Mouse (Mus musculus): ENCODE measurements around the gene Ly6g5c. TPM values are rescaled to one million over a fixed set of nuclear protein-coding genes. Genes with fewer than 3 reads are reported as not detected.

Ly6g5c gene
- polyA plus RNA-seq, 1 experiment from 2014 or later, result not detected

- Histone ChIP-seq H3K27ac (no peak overlapping the region), H3K27me3 (no peaks in the 10 kb centered on the region), H3K9me3 (replicated peaks) (no peaks in the 10 kb centered on the region), H3K9ac (no peak overlapping the region), H3K4me3 (replicated peaks) (no peak overlapping the region), H3K4me2 (no peak overlapping the region), H3K36me3 (peaks cover 99% of the 10 kb centered on the region), H3K4me1 (no peaks in the 10 kb centered on the region)
- WGBS, result 79% methylated on average over 4 of the region's 4 CpGs
- ATAC-seq (replicated peaks; ENCODE audit: low FRiP score), result no peak
Measured at GRCm38 (mm10) chr17:35153931-35154330, 45.9 kb downstream of the Ly6g5c start.

GRCm38 (mm10) chr17:35154616-35155015 is 46.5 kb downstream of the Ly6g5c start:
- Histone ChIP-seq H3K4me1 (no peaks in the 10 kb centered on the region), H3K9me3 (replicated peaks) (no peaks in the 10 kb centered on the region), H3K4me2 (no peak overlapping the region), H3K36me3 (peaks cover 99% of the 10 kb centered on the region), H3K27ac (no peak overlapping the region), H3K9ac (no peak overlapping the region), H3K27me3 (no peaks in the 10 kb centered on the region), H3K4me3 (replicated peaks) (no peak overlapping the region)
- WGBS, result 81% methylated on average over 7 of the region's 7 CpGs
- no peak for ATAC-seq (replicated peaks; ENCODE audit: low FRiP score)

- 88% methylated on average over 12 of the region's 12 CpGs for WGBS
- Histone ChIP-seq H3K9ac (no peak overlapping the region), H3K4me1 (no peaks in the 10 kb centered on the region), H3K4me3 (replicated peaks) (no peak overlapping the region), H3K4me2 (no peak overlapping the region), H3K36me3 (peaks cover 99% of the 10 kb centered on the region), H3K27me3 (no peaks in the 10 kb centered on the region), H3K9me3 (replicated peaks) (no peaks in the 10 kb centered on the region), H3K27ac (no peak overlapping the region)
- no peak for ATAC-seq (replicated peaks; ENCODE audit: low FRiP score)
Measured at GRCm38 (mm10) chr17:35155451-35155850, 47.4 kb downstream of the Ly6g5c start.

GRCm38 (mm10) chr17:35156461-35157200 is 48.6 kb downstream of the Ly6g5c start:
- Histone ChIP-seq H3K36me3 (peaks cover 100% of the 10 kb centered on the region), H3K4me3 (replicated peaks) (no peak overlapping the region), H3K4me1 (peaks cover 3% of the 10 kb centered on the region), H3K9me3 (replicated peaks) (no peaks in the 10 kb centered on the region), H3K4me2 (no peak overlapping the region), H3K27ac (no peak overlapping the region), H3K27me3 (no peaks in the 10 kb centered on the region), H3K9ac (no peak overlapping the region)
- WGBS, result 90% methylated on average over 33 of the region's 33 CpGs
- ATAC-seq (replicated peaks; ENCODE audit: low FRiP score), result no peak

GRCm38 (mm10) chr17:35157254-35157653 is 49.2 kb downstream of the Ly6g5c start:
- H3K27ac ChIP-seq, result no peak overlapping the region
- no peaks in the 10 kb centered on the region for H3K27me3 ChIP-seq
- no peak overlapping the region for H3K9ac ChIP-seq
- no peak for ATAC-seq (replicated peaks; ENCODE audit: low FRiP score)
- no peak overlapping the region for H3K4me2 ChIP-seq
- H3K4me1 ChIP-seq, result peaks cover 9% of the 10 kb centered on the region
- 91% methylated on average over 8 of the region's 8 CpGs for WGBS
- H3K36me3 ChIP-seq, result peaks cover 100% of the 10 kb centered on the region
- H3K4me3 ChIP-seq (replicated peaks), result no peak overlapping the region
- no peaks in the 10 kb centered on the region for H3K9me3 ChIP-seq (replicated peaks)

- 0 out of 2 replicates have a peak, but pooled peaks have one; percentile 24 for ATAC-seq (replicated peaks; ENCODE audit: low FRiP score)
Measured at GRCm38 (mm10) chr17:35157661-35158175, 49.6 kb downstream of the Ly6g5c start.

GRCm38 (mm10) chr17:35158850-35159593 is 50.9 kb downstream of the Ly6g5c start:
- no peak overlapping the region for H3K9ac ChIP-seq
- peaks cover 87% of the 10 kb centered on the region for H3K36me3 ChIP-seq
- no peak for ATAC-seq (replicated peaks; ENCODE audit: low FRiP score)
- no peak overlapping the region for H3K4me2 ChIP-seq
- WGBS, result 91% methylated on average over 16 of the region's 16 CpGs
- H3K27ac ChIP-seq, result no peak overlapping the region
- no peaks in the 10 kb centered on the region for H3K9me3 ChIP-seq (replicated peaks)
- H3K27me3 ChIP-seq, result no peaks in the 10 kb centered on the region
- H3K4me3 ChIP-seq (replicated peaks), result no peak overlapping the region
- H3K4me1 ChIP-seq, result peaks cover 21% of the 10 kb centered on the region

More at GRCm38 (mm10) chr17:35157661-35158175, 49.6 kb downstream of the Ly6g5c start:
- Histone ChIP-seq H3K9me3 (replicated peaks) (no peaks in the 10 kb centered on the region), H3K4me2 (no peak overlapping the region), H3K4me1 (peaks cover 14% of the 10 kb centered on the region), H3K27me3 (no peaks in the 10 kb centered on the region), H3K36me3 (peaks cover 100% of the 10 kb centered on the region), H3K9ac (no peak overlapping the region), H3K4me3 (replicated peaks) (no peak overlapping the region), H3K27ac (no peak overlapping the region)
- 83% methylated on average over 8 of the region's 8 CpGs for WGBS

- no peak overlapping the region for H3K4me3 ChIP-seq (replicated peaks)
- no peak for ATAC-seq (replicated peaks; ENCODE audit: low FRiP score)
- H3K36me3 ChIP-seq, result peaks cover 81% of the 10 kb centered on the region
- WGBS, result 82% methylated on average over 7 of the region's 7 CpGs
- no peaks in the 10 kb centered on the region for H3K27me3 ChIP-seq
- H3K27ac ChIP-seq, result no peak overlapping the region
- peaks cover 21% of the 10 kb centered on the region for H3K4me1 ChIP-seq
- no peak overlapping the region for H3K9ac ChIP-seq
- H3K4me2 ChIP-seq, result no peak overlapping the region
- no peaks in the 10 kb centered on the region for H3K9me3 ChIP-seq (replicated peaks)
Measured at GRCm38 (mm10) chr17:35159638-35160037, 51.6 kb downstream of the Ly6g5c start.

- 76% methylated on average over 11 of the region's 11 CpGs for WGBS
- H3K36me3 ChIP-seq, result peaks cover 63% of the 10 kb centered on the region
- no peak overlapping the region for H3K9ac ChIP-seq
- ATAC-seq (replicated peaks; ENCODE audit: low FRiP score), result no peak
- H3K27me3 ChIP-seq, result no peaks in the 10 kb centered on the region
- H3K27ac ChIP-seq, result no peak overlapping the region
- peaks cover 30% of the 10 kb centered on the region for H3K4me1 ChIP-seq
- H3K4me2 ChIP-seq, result peak overlapping the region; percentile 89; the same call in 1 of the 2 replicates
- no peaks in the 10 kb centered on the region for H3K9me3 ChIP-seq (replicated peaks)
- peak overlapping the region; percentile 84; the same call in 1 of the 2 replicates for H3K4me3 ChIP-seq (replicated peaks)
Measured at GRCm38 (mm10) chr17:35161421-35161820, 53.3 kb downstream of the Ly6g5c start.

Other genes with a start within 250 kb of the Ly6g5c start
- gene Cfb, start 245.8 kb upstream of the Ly6g5c start, polyA plus RNA-seq (2015; fragmentation: Nextera tagmentation; extraction: Ambion mirVana), result 12.1 and 13.3 TPM in 2 replicates
- gene Zbtb12, start 228.8 kb upstream of the Ly6g5c start, polyA plus RNA-seq (2015; fragmentation: Nextera tagmentation; extraction: Ambion mirVana), result 5.0 TPM in 2 replicates
- not detected in 2 replicates for gene Gm20547, start 226.2 kb upstream of the Ly6g5c start, polyA plus RNA-seq (2015; fragmentation: Nextera tagmentation; extraction: Ambion mirVana)
- 2.6 and 3.6 TPM in 2 replicates for gene C2, start 210.0 kb upstream of the Ly6g5c start, polyA plus RNA-seq (2015; fragmentation: Nextera tagmentation; extraction: Ambion mirVana)
- gene Ehmt2, start 209.8 kb upstream of the Ly6g5c start, polyA plus RNA-seq (2015; fragmentation: Nextera tagmentation; extraction: Ambion mirVana), result 80.1 and 93.7 TPM in 2 replicates
- gene Slc44a4, start 193.8 kb upstream of the Ly6g5c start, polyA plus RNA-seq (2015; fragmentation: Nextera tagmentation; extraction: Ambion mirVana), result 12.4 and 13.0 TPM in 2 replicates
- 33.7 and 37.0 TPM in 2 replicates for gene Neu1, start 177.0 kb upstream of the Ly6g5c start, polyA plus RNA-seq (2015; fragmentation: Nextera tagmentation; extraction: Ambion mirVana)
- 0.49 and 0.53 TPM in 2 replicates for gene Hspa1b, start 149.0 kb upstream of the Ly6g5c start, polyA plus RNA-seq (2015; fragmentation: Nextera tagmentation; extraction: Ambion mirVana)
- gene Gm20481, start 138.4 kb upstream of the Ly6g5c start, polyA plus RNA-seq (2015; fragmentation: Nextera tagmentation; extraction: Ambion mirVana), result not detected in 2 replicates
- 7.8 and 8.4 TPM in 2 replicates for gene Hspa1a, start 136.1 kb upstream of the Ly6g5c start, polyA plus RNA-seq (2015; fragmentation: Nextera tagmentation; extraction: Ambion mirVana)
- 0.81 and 1.6 TPM in 2 replicates for gene Hspa1l, start 135.6 kb upstream of the Ly6g5c start, polyA plus RNA-seq (2015; fragmentation: Nextera tagmentation; extraction: Ambion mirVana)
- gene Lsm2, start 126.4 kb upstream of the Ly6g5c start, polyA plus RNA-seq (2015; fragmentation: Nextera tagmentation; extraction: Ambion mirVana), result 229 and 231 TPM in 2 replicates
- gene Vars, start 107.3 kb upstream of the Ly6g5c start, polyA plus RNA-seq (2015; fragmentation: Nextera tagmentation; extraction: Ambion mirVana), result 128 and 140 TPM in 2 replicates
- 0.19 and 0.29 TPM in 2 replicates for gene Vwa7, start 91.7 kb upstream of the Ly6g5c start, polyA plus RNA-seq (2015; fragmentation: Nextera tagmentation; extraction: Ambion mirVana)
- 6.2 and 6.8 TPM in 2 replicates for gene Sapcd1, start 80.3 kb upstream of the Ly6g5c start, polyA plus RNA-seq (2015; fragmentation: Nextera tagmentation; extraction: Ambion mirVana)
- gene Msh5, start 61.5 kb upstream of the Ly6g5c start, polyA plus RNA-seq (2015; fragmentation: Nextera tagmentation; extraction: Ambion mirVana), result 5.2 and 5.4 TPM in 2 replicates
- 300 and 320 TPM in 2 replicates for gene Clic1, start 58.3 kb upstream of the Ly6g5c start, polyA plus RNA-seq (2015; fragmentation: Nextera tagmentation; extraction: Ambion mirVana)
- 324 and 356 TPM in 2 replicates for gene Ddah2, start 49.2 kb upstream of the Ly6g5c start, polyA plus RNA-seq (2015; fragmentation: Nextera tagmentation; extraction: Ambion mirVana)
- 1.6 TPM in 1 of 2 replicates, not detected in the other for gene Ly6g6c, start 42.9 kb upstream of the Ly6g5c start, polyA plus RNA-seq (2015; fragmentation: Nextera tagmentation; extraction: Ambion mirVana)
- gene Mpig6b, start 42.1 kb upstream of the Ly6g5c start, polyA plus RNA-seq (2015; fragmentation: Nextera tagmentation; extraction: Ambion mirVana), result 0.41 and 0.52 TPM in 2 replicates
- gene Ly6g6e, start 31.4 kb upstream of the Ly6g5c start, polyA plus RNA-seq (2015; fragmentation: Nextera tagmentation; extraction: Ambion mirVana), result 1.2 and 1.6 TPM in 2 replicates
- gene Ly6g6d, start 30.2 kb upstream of the Ly6g5c start, polyA plus RNA-seq (2015; fragmentation: Nextera tagmentation; extraction: Ambion mirVana), result 5.0 and 6.0 TPM in 2 replicates
- not detected in 2 replicates for gene Ly6g6f, start 22.7 kb upstream of the Ly6g5c start, polyA plus RNA-seq (2015; fragmentation: Nextera tagmentation; extraction: Ambion mirVana)
- 94.7 and 103 TPM in 2 replicates for gene Abhd16a, start 19.0 kb upstream of the Ly6g5c start, polyA plus RNA-seq (2015; fragmentation: Nextera tagmentation; extraction: Ambion mirVana)
- 0.99 and 1.9 TPM in 2 replicates for gene Ly6g5b, start 7.1 kb downstream of the Ly6g5c start, polyA plus RNA-seq (2015; fragmentation: Nextera tagmentation; extraction: Ambion mirVana)
- 19.0 and 20.3 TPM in 2 replicates for gene Gpank1, start 13.2 kb downstream of the Ly6g5c start, polyA plus RNA-seq (2015; fragmentation: Nextera tagmentation; extraction: Ambion mirVana)
- gene Csnk2b, start 13.8 kb downstream of the Ly6g5c start, polyA plus RNA-seq (2015; fragmentation: Nextera tagmentation; extraction: Ambion mirVana), result 281 and 284 TPM in 2 replicates
- 10.5 and 12.2 TPM in 2 replicates for gene D17H6S53E, start 18.1 kb downstream of the Ly6g5c start, polyA plus RNA-seq (2015; fragmentation: Nextera tagmentation; extraction: Ambion mirVana)
- 21.0 and 25.7 TPM in 2 replicates for gene Apom, start 23.8 kb downstream of the Ly6g5c start, polyA plus RNA-seq (2015; fragmentation: Nextera tagmentation; extraction: Ambion mirVana)
- 56.1 and 64.9 TPM in 2 replicates for gene Bag6, start 26.9 kb downstream of the Ly6g5c start, polyA plus RNA-seq (2015; fragmentation: Nextera tagmentation; extraction: Ambion mirVana)
- 176 and 209 TPM in 2 replicates for gene Prrc2a, start 56.6 kb downstream of the Ly6g5c start, polyA plus RNA-seq (2015; fragmentation: Nextera tagmentation; extraction: Ambion mirVana)
- 8.8 and 9.2 TPM in 2 replicates for gene Aif1, start 67.8 kb downstream of the Ly6g5c start, polyA plus RNA-seq (2015; fragmentation: Nextera tagmentation; extraction: Ambion mirVana)
- 12.1 and 13.7 TPM in 2 replicates for gene Lst1, start 80.2 kb downstream of the Ly6g5c start, polyA plus RNA-seq (2015; fragmentation: Nextera tagmentation; extraction: Ambion mirVana)
- 0.53 and 0.72 TPM in 2 replicates for gene Ltb, start 86.2 kb downstream of the Ly6g5c start, polyA plus RNA-seq (2015; fragmentation: Nextera tagmentation; extraction: Ambion mirVana)
- gene Tnf, start 93.7 kb downstream of the Ly6g5c start, polyA plus RNA-seq (2015; fragmentation: Nextera tagmentation; extraction: Ambion mirVana), result 0.12 TPM in 1 of 2 replicates, not detected in the other
- 0.10 TPM in 1 of 2 replicates, not detected in the other for gene Lta, start 97.1 kb downstream of the Ly6g5c start, polyA plus RNA-seq (2015; fragmentation: Nextera tagmentation; extraction: Ambion mirVana)
- 0.65 and 0.69 TPM in 2 replicates for gene Gm16181, start 112.6 kb downstream of the Ly6g5c start, polyA plus RNA-seq (2015; fragmentation: Nextera tagmentation; extraction: Ambion mirVana)
- gene Atp6v1g2, start 125.4 kb downstream of the Ly6g5c start, polyA plus RNA-seq (2015; fragmentation: Nextera tagmentation; extraction: Ambion mirVana), result 6.2 and 6.4 TPM in 2 replicates
- gene Nfkbil1, start 127.5 kb downstream of the Ly6g5c start, polyA plus RNA-seq (2015; fragmentation: Nextera tagmentation; extraction: Ambion mirVana), result 11.3 and 12.4 TPM in 2 replicates
- 531 and 538 TPM in 2 replicates for gene Ddx39b, start 133.5 kb downstream of the Ly6g5c start, polyA plus RNA-seq (2015; fragmentation: Nextera tagmentation; extraction: Ambion mirVana)
- 64.5 and 66.1 TPM in 2 replicates for gene H2-D1, start 154.5 kb downstream of the Ly6g5c start, polyA plus RNA-seq (2015; fragmentation: Nextera tagmentation; extraction: Ambion mirVana)
- gene H2-Q1, start 212.1 kb downstream of the Ly6g5c start, polyA plus RNA-seq (2015; fragmentation: Nextera tagmentation; extraction: Ambion mirVana), result 0.13 TPM in 1 of 2 replicates, not detected in the other
- 0.64 and 0.80 TPM in 2 replicates for gene H2-Q2, start 234.0 kb downstream of the Ly6g5c start, polyA plus RNA-seq (2015; fragmentation: Nextera tagmentation; extraction: Ambion mirVana)